Comparison of ENCODE assay signal across 10 mouse cellular contexts in the genomic region with DNA sequence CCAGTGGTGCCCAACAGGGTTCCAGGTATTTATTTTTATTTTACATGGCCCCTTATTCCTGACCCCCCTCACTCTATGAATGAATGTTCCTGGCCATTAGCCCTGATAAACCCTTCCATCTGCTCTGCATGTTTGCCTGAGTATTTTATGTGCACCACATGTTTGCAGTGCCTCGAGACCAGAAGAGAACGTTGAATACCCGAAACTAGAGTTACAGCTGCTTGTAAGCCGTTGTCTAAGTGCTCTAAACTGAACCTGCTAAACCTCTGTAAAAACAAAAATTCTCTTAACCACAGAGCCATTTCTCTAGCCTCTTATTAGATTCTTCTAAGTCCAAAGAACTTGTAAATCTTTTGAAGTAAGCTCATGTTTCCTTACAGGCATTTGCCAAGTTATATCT.
"Had no signal": no experiment of that assay in that cellular context is flagged by ENCODE, and none has a peak within 500 bp of the region (broad histone marks: within the 10 kb centered on the region; RNA-seq: fewer than 3 reads in every experiment).

No protein-coding gene starts in this region.

- H3K9ac ChIP-seq: liver, embryonic 12.5 days; lung, embryonic 15.5 days; midbrain, embryonic 13.5 days had no signal

- H3K36me3 ChIP-seq: lung, embryonic 15.5 days; midbrain, embryonic 13.5 days had no signal

- H3K4me3 ChIP-seq: liver, embryonic 12.5 days; lung, embryonic 15.5 days; midbrain, embryonic 13.5 days had no signal

- H3K4me2 ChIP-seq: lung, embryonic 15.5 days; midbrain, embryonic 13.5 days had no signal

- ATAC-seq: intestine, embryonic 16.5 days; midbrain, embryonic 13.5 days had no signal

- H3K9me3 ChIP-seq: liver, embryonic 12.5 days; lung, embryonic 15.5 days; midbrain, embryonic 13.5 days had no signal

- H3K27ac ChIP-seq: liver, embryonic 12.5 days; lung, embryonic 15.5 days; midbrain, embryonic 13.5 days had no signal

- H3K27me3 ChIP-seq: liver, embryonic 12.5 days; lung, embryonic 15.5 days; midbrain, embryonic 13.5 days had no signal

- DNase-seq: kidney, adult 2 months; kidney, postnatal 36 days; left cerebral cortex, postnatal 4 days; lung, postnatal 14 days; right cerebral cortex, postnatal 25 days; thymus, postnatal 4 days had no signal
